Comparison of ENCODE assay signal across 8 mouse cellular contexts in the genomic region with DNA sequence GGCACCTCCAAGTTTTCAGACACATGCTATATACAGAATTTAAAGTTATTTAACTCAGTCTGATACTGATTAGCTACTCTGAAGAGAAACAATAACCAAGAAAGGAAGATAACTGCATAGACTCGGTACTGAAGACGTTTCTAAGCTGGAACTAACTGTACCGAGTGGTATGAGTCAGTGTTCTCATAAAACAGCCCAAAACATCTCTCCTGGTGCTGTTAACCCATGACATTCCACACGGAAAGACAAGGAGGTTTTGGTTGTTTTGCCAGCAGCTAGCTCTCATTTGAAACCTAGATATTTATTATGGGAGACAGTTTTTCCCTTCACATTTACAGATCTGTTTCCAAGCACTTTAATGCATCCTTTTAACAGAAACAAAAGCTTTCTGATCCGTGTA. TPM values are rescaled to one million over a fixed set of nuclear protein-coding genes. Genes with fewer than 3 reads are reported as not detected.
DNase-seq lines count a peak whose midpoint lies in the region; ATAC-seq lines count a peak whose summit lies in the region.

No protein-coding gene starts in this region.

- no peak for DNase-seq in heart, postnatal 25 days (ENCODE audit: low spot score)
- peak; percentile 39 for DNase-seq in 3T3-L1 (ENCODE audit: low read depth, low spot score)
- DNase-seq in forebrain, embryonic 10.5 days (ENCODE audit: extremely low spot score, low spot score): no peak
- DNase-seq in urinary bladder, postnatal 25 days (ENCODE audit: low spot score): no peak
- DNase-seq in gastrocnemius, postnatal 4 days (ENCODE audit: low spot score in 2 of 2): no peak
- no peak for DNase-seq in ovary, postnatal 14 days (ENCODE audit: low spot score)

- no peaks in the 10 kb centered on the region for H3K36me3 ChIP-seq in heart, embryonic 11.5 days (ENCODE audit: control insufficient read depth, insufficient read depth, low read length)
- H3K36me3 ChIP-seq in forebrain, embryonic 10.5 days (replicated peaks): peaks cover 14% of the 10 kb centered on the region
- no peaks in the 10 kb centered on the region for H3K36me3 ChIP-seq in limb, embryonic 15.5 days

- no peak for ATAC-seq in heart, embryonic 11.5 days (replicated peaks; ENCODE audit: insufficient number of reproducible peaks, low FRiP score, low TSS enrichment)
- no peak for ATAC-seq in limb, embryonic 15.5 days (ENCODE audit: insufficient number of reproducible peaks, low FRiP score, low TSS enrichment, low read depth)

- peaks cover 22% of the 10 kb centered on the region for H3K4me1 ChIP-seq in heart, embryonic 11.5 days (ENCODE audit: control insufficient read depth, insufficient read depth, low read length)
- H3K4me1 ChIP-seq in forebrain, embryonic 10.5 days: peaks cover 51% of the 10 kb centered on the region
- peaks cover 27% of the 10 kb centered on the region for H3K4me1 ChIP-seq in limb, embryonic 15.5 days

- 15% methylated on average over 5 of the region's 5 CpGs for WGBS in heart, embryonic 11.5 days (ENCODE audit: insufficient replicate concordance)
- 33% methylated on average over 5 of the region's 5 CpGs for WGBS in forebrain, embryonic 10.5 days
- WGBS in limb, embryonic 15.5 days: 1% methylated on average over 5 of the region's 5 CpGs

- H3K4me3 ChIP-seq in heart, embryonic 11.5 days (ENCODE audit: low read depth, low read length): peak overlapping the region; percentile 75
- peak overlapping the region; percentile 86 for H3K4me3 ChIP-seq in forebrain, embryonic 10.5 days
- peak overlapping the region; percentile 77 for H3K4me3 ChIP-seq in limb, embryonic 15.5 days

- H3K27ac ChIP-seq in heart, embryonic 11.5 days (ENCODE audit: low read depth, low read length): no peak overlapping the region; the same call in 1 of the 2 replicates
- H3K27ac ChIP-seq in forebrain, embryonic 10.5 days: peak overlapping the region; percentile 94; the same call in 1 of the 2 replicates
- no peak overlapping the region for H3K27ac ChIP-seq in limb, embryonic 15.5 days

- intact Hi-C loops in heart, postnatal 25 days (cut with DNase I): loop anchor here (5.0 kb wide), 1 partner anchor 61 kb away; a partner anchor contains a TSS

- peak overlapping the region; percentile 80; the same call in 1 of the 2 replicates for H3K9ac ChIP-seq in heart, embryonic 11.5 days (ENCODE audit: low read depth, low read length)
- H3K9ac ChIP-seq in limb, embryonic 15.5 days: no peak overlapping the region

- no peaks in the 10 kb centered on the region for H3K27me3 ChIP-seq in heart, embryonic 11.5 days (ENCODE audit: control insufficient read depth, insufficient read depth, low read length)
- no peaks in the 10 kb centered on the region for H3K27me3 ChIP-seq in forebrain, embryonic 10.5 days (ENCODE audit: poor library complexity, severe bottlenecking)
- no peaks in the 10 kb centered on the region for H3K27me3 ChIP-seq in limb, embryonic 15.5 days

- peak overlapping the region; percentile 71 for H3K4me2 ChIP-seq in heart, embryonic 11.5 days
- peak overlapping the region; percentile 66 for H3K4me2 ChIP-seq in limb, embryonic 15.5 days

- no peaks in the 10 kb centered on the region for H3K9me3 ChIP-seq in heart, embryonic 11.5 days (replicated peaks; ENCODE audit: control insufficient read depth, low read length)
- H3K9me3 ChIP-seq in forebrain, embryonic 10.5 days: no peaks in the 10 kb centered on the region
- H3K9me3 ChIP-seq in limb, embryonic 15.5 days: no peaks in the 10 kb centered on the region

RNA-seq across cellular contexts. Expression of a gene that starts 2.7 kb away (rescaled TPM):
- polyA plus RNA-seq in heart, embryonic 11.5 days (2014; fragmentation: Nextera tagmentation; extraction: Ambion mirVana): 71.7 and 73.5 TPM in 2 replicates
- total RNA-seq in heart, postnatal 25 days (2021): 10 to 100 TPM; 27.6 to 30.4 TPM
- polyA plus RNA-seq in forebrain, embryonic 10.5 days (2016; fragmentation: Nextera tagmentation; extraction: Ambion mirVana): 136 and 140 TPM in 2 replicates
- polyA plus RNA-seq in limb, embryonic 15.5 days (2015; fragmentation: Nextera tagmentation; extraction: Ambion mirVana): 115 and 128 TPM in 2 replicates
- total RNA-seq in gastrocnemius, postnatal 4 days (2021): 10 to 100 TPM; 71.9 to 77.6 TPM

RNA-seq across cellular contexts. Expression of a gene that starts 2.8 kb away (rescaled TPM):
- polyA plus RNA-seq in heart, embryonic 11.5 days (2014; fragmentation: Nextera tagmentation; extraction: Ambion mirVana): 178 and 181 TPM in 2 replicates
- 10 to 100 TPM; 62.4 to 64.9 TPM for total RNA-seq in heart, postnatal 25 days (2021)
- 166 and 168 TPM in 2 replicates for polyA plus RNA-seq in forebrain, embryonic 10.5 days (2016; fragmentation: Nextera tagmentation; extraction: Ambion mirVana)
- polyA plus RNA-seq in limb, embryonic 15.5 days (2015; fragmentation: Nextera tagmentation; extraction: Ambion mirVana): 133 and 134 TPM in 2 replicates
- 10 to 100 TPM; 50.4 to 57.5 TPM for total RNA-seq in gastrocnemius, postnatal 4 days (2021)

RNA-seq across cellular contexts. Expression of a gene that starts 34.4 kb away (rescaled TPM):
- polyA plus RNA-seq in heart, embryonic 11.5 days (2014; fragmentation: Nextera tagmentation; extraction: Ambion mirVana): 9.8 and 11.2 TPM in 2 replicates
- 1 to 10 TPM; 5.3 TPM for total RNA-seq in heart, postnatal 25 days (2021)
- polyA plus RNA-seq in forebrain, embryonic 10.5 days (2016; fragmentation: Nextera tagmentation; extraction: Ambion mirVana): 7.6 and 8.9 TPM in 2 replicates
- 4.6 and 6.5 TPM in 2 replicates for polyA plus RNA-seq in limb, embryonic 15.5 days (2015; fragmentation: Nextera tagmentation; extraction: Ambion mirVana)
- total RNA-seq in gastrocnemius, postnatal 4 days (2021): 10 to 100 TPM; 10.2 to 12.3 TPM

RNA-seq across cellular contexts. Expression of a gene that starts 54.1 kb away (rescaled TPM):
- polyA plus RNA-seq in heart, embryonic 11.5 days (2014; fragmentation: Nextera tagmentation; extraction: Ambion mirVana): 2.1 and 2.9 TPM in 2 replicates
- under 1 TPM; 0.59 to 0.83 TPM for total RNA-seq in heart, postnatal 25 days (2021)
- polyA plus RNA-seq in forebrain, embryonic 10.5 days (2016; fragmentation: Nextera tagmentation; extraction: Ambion mirVana): 2.1 and 2.6 TPM in 2 replicates
- polyA plus RNA-seq in limb, embryonic 15.5 days (2015; fragmentation: Nextera tagmentation; extraction: Ambion mirVana): 2.7 and 4.5 TPM in 2 replicates
- total RNA-seq in gastrocnemius, postnatal 4 days (2021): under 1 TPM; 0.52 to 0.83 TPM
